Mouse (Mus musculus) megakaryocyte progenitor cell, adult 5-6 weeks (primary cell): ENCODE measurements around the gene Dnajc27. TPM values are rescaled to one million over a fixed set of nuclear protein-coding genes. Genes with fewer than 3 reads are reported as not detected.

Source experiments
- ATAC-seq: replicated peaks from 2 replicates; pipeline ENCODE4 v1.8.0; 2016; ENCODE audit warnings: mild to moderate bottlenecking, moderate TSS enrichment, inconsistent platforms; ENCODE audit not compliant: poor library complexity
- total RNA-seq, 2 experiments: library from RNA; stranded (forward) in 1 of 2; stranded (reverse) in 1 of 2; fragments of 157-497, 149-512 nt in 1 of 2; fragments of 200-1000 nt in 1 of 2; gene quantifications; 2 replicates each; pipeline versions ENCODE4 v1.2.3 to v1.2.4; 2015 to 2017

The Dnajc27 gene
- total RNA-seq, 2 experiments from 2014 or later = 4.8 to 10.2 TPM

GRCm38 (mm10) chr12:4078069-4078468 is 4.3 kb upstream of the Dnajc27 start:
- no peak for ATAC-seq

- ATAC-seq = peak; percentile 56
These were observed 2.1 kb upstream of the Dnajc27 start for GRCm38 (mm10) chr12:4080311-4080710.

GRCm38 (mm10) chr12:4083441-4083840 is 1.1 kb downstream of the Dnajc27 start:
- ATAC-seq = no peak

- ATAC-seq = peak; percentile 92
These were observed 25.0 kb downstream of the Dnajc27 start for GRCm38 (mm10) chr12:4107383-4107782.

GRCm38 (mm10) chr12:4116132-4116531 is 33.7 kb downstream of the Dnajc27 start:
- no peak for ATAC-seq

- no peak for ATAC-seq
These were observed 34.8 kb downstream of the Dnajc27 start for GRCm38 (mm10) chr12:4117136-4117535.

GRCm38 (mm10) chr12:4117579-4117978 is 35.2 kb downstream of the Dnajc27 start:
- ATAC-seq = no peak

GRCm38 (mm10) chr12:4127346-4127745 is 45.0 kb downstream of the Dnajc27 start:
- no peak for ATAC-seq

GRCm38 (mm10) chr12:4132941-4133846 is 50.8 kb downstream of the Dnajc27 start, which contains the start of gene Adcy3:
TSS of gene Adcy3 (plus strand) at chr12:4133103.
- peak; percentile 80 for ATAC-seq

- ATAC-seq = no peak
These were observed 51.4 kb downstream of the Dnajc27 start for GRCm38 (mm10) chr12:4133847-4134212.

- ATAC-seq = no peak
These were observed 60.8 kb downstream of the Dnajc27 start for GRCm38 (mm10) chr12:4143179-4143578.

GRCm38 (mm10) chr12:4150936-4151335 is 68.6 kb downstream of the Dnajc27 start:
- ATAC-seq = no peak

GRCm38 (mm10) chr12:4151969-4152368 is 69.6 kb downstream of the Dnajc27 start:
- no peak for ATAC-seq

- no peak for ATAC-seq
These were observed 75.1 kb downstream of the Dnajc27 start for GRCm38 (mm10) chr12:4157466-4157865.

GRCm38 (mm10) chr12:4158179-4158578 is 75.8 kb downstream of the Dnajc27 start:
- peak; percentile 65 for ATAC-seq

GRCm38 (mm10) chr12:4158868-4159632 is 76.7 kb downstream of the Dnajc27 start:
- ATAC-seq = no peak

Other genes with a start within 250 kb of the Dnajc27 start
- 0.83 and 1.2 TPM in 2 replicates for gene Pomc, start 127.6 kb upstream of the Dnajc27 start, total RNA-seq (2015)
- gene Pomc, start 127.6 kb upstream of the Dnajc27 start, total RNA-seq (2017) = 0.44 and 2.2 TPM in 2 replicates
- gene Efr3b, start 43.7 kb upstream of the Dnajc27 start, total RNA-seq (2015) = 0.24 and 0.30 TPM in 2 replicates
- 0.41 and 1.9 TPM in 2 replicates for gene Efr3b, start 43.7 kb upstream of the Dnajc27 start, total RNA-seq (2017)
- 1.3 and 2.0 TPM in 2 replicates for gene Adcy3, start 50.5 kb downstream of the Dnajc27 start, total RNA-seq (2015)
- 1.6 and 2.0 TPM in 2 replicates for gene Adcy3, start 50.5 kb downstream of the Dnajc27 start, total RNA-seq (2017)
- 5.8 and 7.5 TPM in 2 replicates for gene Ptrhd1, start 151.4 kb downstream of the Dnajc27 start, total RNA-seq (2015)
- 3.4 and 4.5 TPM in 2 replicates for gene Ptrhd1, start 151.4 kb downstream of the Dnajc27 start, total RNA-seq (2017)
- gene Cenpo, start 151.7 kb downstream of the Dnajc27 start, total RNA-seq (2015) = 18.5 and 19.2 TPM in 2 replicates
- 49.7 and 51.3 TPM in 2 replicates for gene Cenpo, start 151.7 kb downstream of the Dnajc27 start, total RNA-seq (2017)